13 mouse cellular contexts compared by ENCODE assay signal in genomic region chr11:118897114-118897841, GRCm38 (mm10). TPM values are rescaled to one million over a fixed set of nuclear protein-coding genes. Genes with fewer than 3 reads are reported as not detected.
DNase-seq lines count a peak whose midpoint lies in the region; ATAC-seq and TF ChIP-seq lines count a peak whose summit lies in the region.
"Had no signal": no experiment of that assay in that cellular context is flagged by ENCODE, and none has a peak within 500 bp of the region (broad histone marks: within the 10 kb centered on the region; RNA-seq: fewer than 3 reads in every experiment).

No protein-coding gene starts in this region.

- no peak overlapping the region for H3K4me3 ChIP-seq in left cerebral cortex, adult 2 months
- no peak overlapping the region for H3K4me3 ChIP-seq in cortical plate, adult 2 months (ENCODE audit: insufficient read depth, low read length)
- no peak overlapping the region for H3K4me3 ChIP-seq in hindbrain, embryonic 14.5 days (replicated peaks; ENCODE audit: low read length)
- no peak overlapping the region for H3K4me3 ChIP-seq in neural tube, embryonic 14.5 days (ENCODE audit: low read depth, low read length)
- H3K4me3 ChIP-seq in kidney, embryonic 14.5 days (ENCODE audit: low read length): no peak overlapping the region
- H3K4me3 ChIP-seq: limb, embryonic 15.5 days had no signal

- H3K36me3 ChIP-seq in hindbrain, embryonic 14.5 days (replicated peaks; ENCODE audit: control insufficient read depth, insufficient read depth): no peaks in the 10 kb centered on the region
- H3K36me3 ChIP-seq in neural tube, embryonic 14.5 days (ENCODE audit: control insufficient read depth, insufficient read depth, low read length): no peaks in the 10 kb centered on the region
- no peaks in the 10 kb centered on the region for H3K36me3 ChIP-seq in kidney, embryonic 14.5 days (ENCODE audit: control insufficient read depth, insufficient read depth, low read length)
- H3K36me3 ChIP-seq: limb, embryonic 15.5 days had no signal

- peaks cover 35% of the 10 kb centered on the region for H3K4me1 ChIP-seq in cortical plate, adult 2 months (ENCODE audit: control insufficient read depth, insufficient read depth, low read length)
- peaks cover 45% of the 10 kb centered on the region for H3K4me1 ChIP-seq in hindbrain, embryonic 14.5 days (replicated peaks; ENCODE audit: control insufficient read depth, insufficient read depth, low read length)
- H3K4me1 ChIP-seq in neural tube, embryonic 14.5 days (ENCODE audit: control insufficient read depth, insufficient read depth, low read length): peaks cover 48% of the 10 kb centered on the region
- H3K4me1 ChIP-seq in kidney, embryonic 14.5 days (ENCODE audit: control insufficient read depth, insufficient read depth, low read length): 0 out of 2 replicates have a peak, but pooled peaks cover 6% of the 10 kb centered on the region

- intact Hi-C loops in left cerebral cortex, adult 2 months (cut with DNase I): loop anchor here (2.0 to 5.0 kb wide), 3 partner anchors 35 to 140 kb away; no protein-coding TSS in a partner anchor
- intact Hi-C loops in left cerebral cortex, postnatal 4 days (cut with DNase I): no loop called here

- no peak for TF ChIP-seq POLR2A in cortical plate, adult 2 months (IDR thresholded peaks at IDR 0.05; ENCODE audit: extremely low read depth, insufficient read depth, low read length)

- H3K27ac ChIP-seq in left cerebral cortex, adult 2 months: peak overlapping the region; percentile 83
- peak overlapping the region; percentile 65; the same call in 1 of the 2 replicates for H3K27ac ChIP-seq in cortical plate, adult 2 months (ENCODE audit: insufficient read depth, low read length)
- peak overlapping the region; percentile 61 for H3K27ac ChIP-seq in hindbrain, embryonic 14.5 days
- peak overlapping the region; percentile 60 for H3K27ac ChIP-seq in neural tube, embryonic 14.5 days (ENCODE audit: low read depth, low read length)
- no peak overlapping the region for H3K27ac ChIP-seq in kidney, embryonic 14.5 days (ENCODE audit: low read depth, low read length)
- H3K27ac ChIP-seq: limb, embryonic 15.5 days had no signal

- ATAC-seq in hindbrain, embryonic 14.5 days (ENCODE audit: low FRiP score): no peak
- ATAC-seq in neural tube, embryonic 14.5 days (ENCODE audit: low read depth): no peak
- no peak for ATAC-seq in kidney, embryonic 14.5 days (ENCODE audit: low FRiP score, low TSS enrichment)
- ATAC-seq: inflammation-experienced regulatory T-cells, adult 6 months had no signal

- DNase-seq in left cerebral cortex, adult 2 months (ENCODE audit: extremely low spot score in 1 of 2, low spot score in 2 of 2): peak in 1 of 2 experiments; percentile 70
- DNase-seq in left cerebral cortex, postnatal 4 days: no peak
- DNase-seq in hindbrain, embryonic 14.5 days (ENCODE audit: low spot score): no peak
- DNase-seq in layer of hippocampus, postnatal 14 days (ENCODE audit: low spot score in 2 of 2): no peak
- no peak for DNase-seq in spleen, adult 18-20 months
- DNase-seq: adrenal gland, postnatal 10 days; lung, postnatal 36 days had no signal

- no peak for TF ChIP-seq CTCF in left cerebral cortex, adult 2 months (IDR thresholded peaks at IDR 0.05)
- no peak for TF ChIP-seq CTCF in cortical plate, adult 2 months (IDR thresholded peaks at IDR 0.05; ENCODE audit: extremely low read depth, insufficient read depth, low read length)

- H3K9me3 ChIP-seq in hindbrain, embryonic 14.5 days (ENCODE audit: control insufficient read depth, low read length): no peaks in the 10 kb centered on the region
- no peaks in the 10 kb centered on the region for H3K9me3 ChIP-seq in neural tube, embryonic 14.5 days (ENCODE audit: control insufficient read depth, low read length)
- H3K9me3 ChIP-seq in kidney, embryonic 14.5 days (ENCODE audit: control insufficient read depth, low read length): no peaks in the 10 kb centered on the region
- H3K9me3 ChIP-seq: limb, embryonic 15.5 days had no signal

- 24% methylated on average over 21 of the region's 21 CpGs for WGBS in hindbrain, embryonic 14.5 days
- 14% methylated on average over 21 of the region's 21 CpGs for WGBS in neural tube, embryonic 14.5 days
- WGBS in kidney, embryonic 14.5 days: 66% methylated on average over 21 of the region's 21 CpGs

- no peaks in the 10 kb centered on the region for H3K27me3 ChIP-seq in hindbrain, embryonic 14.5 days (ENCODE audit: control insufficient read depth, insufficient read depth, low read length)
- no peaks in the 10 kb centered on the region for H3K27me3 ChIP-seq in neural tube, embryonic 14.5 days (ENCODE audit: control insufficient read depth, insufficient read depth, low read length)
- H3K27me3 ChIP-seq in kidney, embryonic 14.5 days (ENCODE audit: control insufficient read depth, insufficient read depth, low read length): peaks cover 28% of the 10 kb centered on the region; the same call in 1 of the 2 replicates

- peak overlapping the region; percentile 14; the same call in 1 of the 2 replicates for H3K4me2 ChIP-seq in hindbrain, embryonic 14.5 days (replicated peaks)
- no peak overlapping the region for H3K4me2 ChIP-seq in neural tube, embryonic 14.5 days (ENCODE audit: low read depth, low read length)
- H3K4me2 ChIP-seq in kidney, embryonic 14.5 days (replicated peaks; ENCODE audit: low read depth, low read length): no peak overlapping the region
- H3K4me2 ChIP-seq: limb, embryonic 15.5 days had no signal

- H3K9ac ChIP-seq in hindbrain, embryonic 14.5 days: peak overlapping the region; percentile 44; the same call in 1 of the 2 replicates
- H3K9ac ChIP-seq in neural tube, embryonic 14.5 days (replicated peaks; ENCODE audit: low read depth, low read length): peak overlapping the region; percentile 9; the same call in 1 of the 2 replicates
- no peak overlapping the region for H3K9ac ChIP-seq in kidney, embryonic 14.5 days (ENCODE audit: low read depth, low read length)
- H3K9ac ChIP-seq: limb, embryonic 15.5 days had no signal

RNA-seq across cellular contexts. Expression of gene Rbfox3, which starts 14.1 kb away (rescaled TPM):
- total RNA-seq in left cerebral cortex, adult 2 months (2021): 100 to 1,000 TPM; 345 to 353 TPM
- total RNA-seq in left cerebral cortex, postnatal 4 days (2021): 100 to 1,000 TPM; 185 to 192 TPM
- polyA plus RNA-seq in cortical plate, adult 2 months (2012; rRNA removed): 117 TPM in 2 replicates
- 64.7 and 69.3 TPM in 2 replicates for polyA plus RNA-seq in hindbrain, embryonic 14.5 days (2014; fragmentation: Nextera tagmentation; extraction: Ambion mirVana)
- polyA plus RNA-seq in neural tube, embryonic 14.5 days (2014; fragmentation: Nextera tagmentation; extraction: Ambion mirVana): 81.9 and 82.7 TPM in 2 replicates
- 0.37 and 0.50 TPM in 2 replicates for polyA plus RNA-seq in kidney, embryonic 14.5 days (2014; fragmentation: Nextera tagmentation; extraction: Ambion mirVana)
- 100 to 1,000 TPM; 224 to 233 TPM for total RNA-seq in layer of hippocampus, postnatal 14 days (2021)
- polyA plus RNA-seq: C2C12 had no signal

Comparison
In these comparisons a context has a peak if more than half of its experiments do, and no peak if none do; other contexts are left out.
1. RNA of gene Rbfox3, which starts 14.1 kb away (polyA plus RNA-seq): 117 TPM in cortical plate, adult 2 months, 81.9 to 82.7 TPM in neural tube, embryonic 14.5 days and 64.7 to 69.3 TPM in hindbrain, embryonic 14.5 days; 0.37 to 0.50 TPM in kidney, embryonic 14.5 days; every median in the first group is over 10 times any median in the second.